Mouse (Mus musculus): ENCODE measurements at regions not wholly inside any gene's neighbourhood (a gene's known extent, or its start where the extent isn't known, plus 50 kb on each side); places are given as distances from the start of the nearest gene placed in this dataset.

GRCm38 (mm10) chr2:168842261-168842740 lies 74.6 kb upstream of the Sall4 start:
- no peak for ATAC-seq (ENCODE audit: insufficient number of reproducible peaks, low FRiP score, low TSS enrichment, low read depth)
- H3K27me3 ChIP-seq: peaks cover 64% of the 10 kb centered on the region
- 0 out of 2 replicates have a peak overlapping the region, but pooled peaks have one; percentile 2 for H3K4me2 ChIP-seq
- no peak overlapping the region for H3K27ac ChIP-seq
- no peak overlapping the region for H3K4me3 ChIP-seq
- no peak overlapping the region for H3K9ac ChIP-seq
- no peaks in the 10 kb centered on the region for H3K9me3 ChIP-seq
- H3K4me1 ChIP-seq: peaks cover 17% of the 10 kb centered on the region
- no peaks in the 10 kb centered on the region for H3K36me3 ChIP-seq
- 11% methylated on average over 15 of the region's 15 CpGs for WGBS

- Histone ChIP-seq H3K36me3 (no peaks in the 10 kb centered on the region), H3K4me3 (no peak overlapping the region), H3K4me2 (0 out of 2 replicates have a peak overlapping the region, but pooled peaks have one; percentile 2), H3K27ac (no peak overlapping the region), H3K27me3 (peaks cover 65% of the 10 kb centered on the region), H3K4me1 (peaks cover 17% of the 10 kb centered on the region), H3K9ac (no peak overlapping the region), H3K9me3 (no peaks in the 10 kb centered on the region)
- WGBS: 4% methylated on average over 11 of the region's 11 CpGs
- ATAC-seq (ENCODE audit: insufficient number of reproducible peaks, low FRiP score, low TSS enrichment, low read depth): no peak
These were observed 73.9 kb upstream of the Sall4 start for GRCm38 (mm10) chr2:168841713-168842045.

- Histone ChIP-seq H3K36me3 (no peaks in the 10 kb centered on the region), H3K9ac (no peak overlapping the region), H3K4me2 (no peak overlapping the region), H3K9me3 (no peaks in the 10 kb centered on the region), H3K27me3 (peaks cover 65% of the 10 kb centered on the region), H3K27ac (no peak overlapping the region), H3K4me1 (peaks cover 17% of the 10 kb centered on the region), H3K4me3 (no peak overlapping the region)
- 15% methylated on average over 19 of the region's 19 CpGs for WGBS
- no peak for ATAC-seq (ENCODE audit: insufficient number of reproducible peaks, low FRiP score, low TSS enrichment, low read depth)
These were observed 73.3 kb upstream of the Sall4 start for GRCm38 (mm10) chr2:168840853-168841712.

DNA sequence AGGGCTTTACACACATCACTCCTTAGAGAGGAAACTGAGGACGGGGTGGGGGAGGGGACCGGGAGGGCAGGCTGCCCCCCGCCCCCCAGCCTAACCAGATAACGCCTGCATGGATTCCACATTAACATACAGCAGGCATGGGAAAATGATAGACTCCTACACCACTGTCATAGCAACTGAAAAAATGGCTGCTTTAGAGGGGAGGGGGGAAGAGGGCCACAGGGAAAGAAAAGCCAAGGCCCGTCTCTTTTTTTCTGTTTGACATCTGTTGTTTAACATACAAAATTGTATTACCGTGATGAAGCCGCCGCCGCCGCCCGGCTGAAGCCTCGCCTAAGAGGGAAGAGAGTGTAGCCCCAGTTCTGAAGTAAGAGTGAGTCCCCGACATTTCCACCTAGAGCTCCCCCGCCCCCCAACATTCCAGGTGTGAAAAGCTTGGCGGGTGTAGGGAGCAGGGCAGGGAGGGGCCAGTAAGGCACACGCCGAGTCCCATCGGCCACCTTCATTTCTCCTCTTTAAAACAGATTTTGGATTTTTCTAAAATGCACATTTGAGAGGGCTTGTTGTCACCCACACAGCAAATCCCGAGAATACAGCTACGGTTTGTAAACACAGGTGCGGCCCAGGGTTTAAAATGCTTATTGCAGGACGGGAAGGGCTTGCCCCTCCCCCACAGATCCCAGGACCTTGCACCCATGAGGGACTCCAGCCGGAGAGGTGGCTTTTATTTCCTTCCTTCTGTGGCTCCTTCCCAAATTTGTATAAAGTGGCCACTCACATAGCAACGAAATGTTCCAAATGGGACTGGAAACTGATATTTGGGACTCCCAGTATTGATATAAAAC lies 72.3 kb upstream of the Sall4 start:
- Histone ChIP-seq H3K4me2 (peak overlapping the region; percentile 17), H3K9ac (no peak overlapping the region), H3K4me3 (0 out of 2 replicates have a peak overlapping the region, but pooled peaks have one; percentile 9), H3K27me3 (peaks cover 58% of the 10 kb centered on the region), H3K36me3 (no peaks in the 10 kb centered on the region), H3K9me3 (no peaks in the 10 kb centered on the region), H3K4me1 (peaks cover 17% of the 10 kb centered on the region), H3K27ac (no peak overlapping the region)
- WGBS: 4% methylated on average over 24 of the region's 24 CpGs
- ATAC-seq (ENCODE audit: insufficient number of reproducible peaks, low FRiP score, low TSS enrichment, low read depth): no peak

GRCm38 (mm10) chr2:168839221-168839620 lies 71.5 kb upstream of the Sall4 start:
- no peak overlapping the region for H3K27ac ChIP-seq
- H3K4me3 ChIP-seq: no peak overlapping the region
- H3K9me3 ChIP-seq: no peaks in the 10 kb centered on the region
- 36% methylated on average over 6 of the region's 6 CpGs for WGBS
- no peaks in the 10 kb centered on the region for H3K36me3 ChIP-seq
- H3K9ac ChIP-seq: no peak overlapping the region
- no peak for ATAC-seq (ENCODE audit: insufficient number of reproducible peaks, low FRiP score, low TSS enrichment, low read depth)
- H3K4me2 ChIP-seq: no peak overlapping the region
- peaks cover 58% of the 10 kb centered on the region for H3K27me3 ChIP-seq
- peaks cover 17% of the 10 kb centered on the region for H3K4me1 ChIP-seq

GRCm38 (mm10) chr2:168838681-168839080 lies 70.9 kb upstream of the Sall4 start:
- Histone ChIP-seq H3K4me2 (no peak overlapping the region), H3K4me3 (no peak overlapping the region), H3K9ac (no peak overlapping the region), H3K36me3 (no peaks in the 10 kb centered on the region), H3K27ac (no peak overlapping the region), H3K27me3 (peaks cover 58% of the 10 kb centered on the region), H3K9me3 (no peaks in the 10 kb centered on the region), H3K4me1 (peaks cover 17% of the 10 kb centered on the region)
- no peak for ATAC-seq (ENCODE audit: insufficient number of reproducible peaks, low FRiP score, low TSS enrichment, low read depth)
- whole genome bisulfite sequencing: 14% methylated on average over 12 of the region's 12 CpGs

GRCm38 (mm10) chr2:168837951-168838570 lies 70.3 kb upstream of the Sall4 start:
- H3K4me3 ChIP-seq: no peak overlapping the region
- no peaks in the 10 kb centered on the region for H3K9me3 ChIP-seq
- no peak overlapping the region for H3K4me2 ChIP-seq
- no peak for ATAC-seq (ENCODE audit: insufficient number of reproducible peaks, low FRiP score, low TSS enrichment, low read depth)
- no peak overlapping the region for H3K27ac ChIP-seq
- peaks cover 54% of the 10 kb centered on the region for H3K27me3 ChIP-seq
- 32% methylated on average over 5 of the region's 5 CpGs for WGBS
- H3K9ac ChIP-seq: no peak overlapping the region
- H3K4me1 ChIP-seq: peaks cover 17% of the 10 kb centered on the region
- H3K36me3 ChIP-seq: no peaks in the 10 kb centered on the region

GRCm38 (mm10) chr2:168834771-168835170 lies 67.0 kb upstream of the Sall4 start:
- H3K4me1 ChIP-seq: peaks cover 8% of the 10 kb centered on the region
- no peak overlapping the region for H3K27ac ChIP-seq
- WGBS: 85% methylated on average over 3 of the region's 3 CpGs
- no peaks in the 10 kb centered on the region for H3K36me3 ChIP-seq
- no peak overlapping the region for H3K4me3 ChIP-seq
- H3K27me3 ChIP-seq: peaks cover 33% of the 10 kb centered on the region
- H3K9me3 ChIP-seq: no peaks in the 10 kb centered on the region
- ATAC-seq (ENCODE audit: insufficient number of reproducible peaks, low FRiP score, low TSS enrichment, low read depth): no peak
- no peak overlapping the region for H3K4me2 ChIP-seq
- no peak overlapping the region for H3K9ac ChIP-seq

DNA sequence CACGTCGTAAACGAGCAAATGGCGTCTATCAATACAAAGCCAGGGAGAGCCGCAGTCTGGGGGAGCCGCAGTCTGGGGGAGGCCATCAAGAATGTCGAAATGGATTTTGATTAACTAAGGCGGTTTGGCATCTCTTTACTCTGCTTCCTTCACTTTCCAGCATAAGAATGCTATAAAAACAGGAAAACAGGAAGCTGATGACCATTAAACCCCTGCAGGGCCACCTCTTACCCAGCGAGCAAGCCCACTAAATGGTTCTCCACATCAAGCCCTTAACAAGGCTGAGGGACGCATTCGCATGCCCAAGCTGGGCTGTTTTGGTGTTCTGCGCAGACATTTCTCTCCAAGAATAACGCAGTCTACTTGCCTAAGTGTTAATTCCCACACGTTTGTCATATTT lies 64.0 kb upstream of the Sall4 start:
- 18% methylated on average over 14 of the region's 14 CpGs for WGBS
- Histone ChIP-seq H3K27ac (no peak overlapping the region), H3K36me3 (no peaks in the 10 kb centered on the region), H3K9ac (no peak overlapping the region), H3K4me3 (no peak overlapping the region), H3K4me1 (0 out of 2 replicates have a peak, but pooled peaks cover 3% of the 10 kb centered on the region), H3K9me3 (no peaks in the 10 kb centered on the region), H3K4me2 (no peak overlapping the region), H3K27me3 (0 out of 2 replicates have a peak, but pooled peaks cover 10% of the 10 kb centered on the region)
- no peak for ATAC-seq (ENCODE audit: insufficient number of reproducible peaks, low FRiP score, low TSS enrichment, low read depth)

GRCm38 (mm10) chr2:168820648-168821047 lies 52.9 kb upstream of the Sall4 start:
- Histone ChIP-seq H3K4me2 (no peak overlapping the region), H3K27ac (no peak overlapping the region), H3K9me3 (no peaks in the 10 kb centered on the region), H3K4me3 (no peak overlapping the region), H3K9ac (no peak overlapping the region), H3K27me3 (no peaks in the 10 kb centered on the region), H3K36me3 (no peaks in the 10 kb centered on the region), H3K4me1 (0 out of 2 replicates have a peak, but pooled peaks cover 2% of the 10 kb centered on the region)
- 62% methylated on average over 10 of the region's 10 CpGs for WGBS
- ATAC-seq (ENCODE audit: insufficient number of reproducible peaks, low FRiP score, low TSS enrichment, low read depth): no peak

All from limb, embryonic 15.5 days (tissue).